Mouse (Mus musculus) erythroblast, embryonic 14.5 days (primary cell): ENCODE data around the gene Ufsp1. TPM values are rescaled to one million over a fixed set of nuclear protein-coding genes. Genes with fewer than 3 reads are reported as not detected.

ENCODE experiments used
- H3K27me3 ChIP-seq: 2 replicates; pipeline ENCODE4 v1.6.1; 2012; ENCODE audit warnings: inconsistent platforms; ENCODE audit not compliant: control insufficient read depth
- H3K36me3 ChIP-seq: 2 replicates; pipeline ENCODE4 v1.6.1; 2012; ENCODE audit warnings: mild to moderate bottlenecking, inconsistent platforms; ENCODE audit not compliant: control insufficient read depth
- H3K4me1 ChIP-seq: 2 replicates; pipeline ENCODE4 v1.6.1; 2012; ENCODE audit warnings: inconsistent platforms; ENCODE audit not compliant: control insufficient read depth
- H3K4me3 ChIP-seq: replicated peaks from 2 replicates; pipeline ENCODE3; 2012; ENCODE audit warnings: moderate library complexity, mild to moderate bottlenecking, inconsistent platforms
- H3K9me3 ChIP-seq: 2 replicates; pipeline ENCODE4 v1.6.1; 2012; ENCODE audit warnings: low read length, inconsistent platforms, mixed read lengths; ENCODE audit not compliant: control insufficient read depth
- GATA1 ChIP-seq: IDR thresholded peaks from 2 replicates; pipeline ENCODE4 v1.6.1; 2012; ENCODE audit warnings: low read length, inconsistent platforms, mixed read lengths
- TAL1 ChIP-seq: IDR thresholded peaks from 3 replicates; pipeline ENCODE4 v1.6.1; 2012; ENCODE audit warnings: low read length, inconsistent platforms, mixed read lengths
- polyA plus RNA-seq: library from polyadenylated mRNA; stranded (reverse); fragments of >175 nt; gene quantifications from 2 replicates; pipeline ENCODE4 v1.2.3, GENCODE M21; 2012

Gene Ufsp1
- polyA plus RNA-seq, 1 experiment, result 14.1 TPM

DNA sequence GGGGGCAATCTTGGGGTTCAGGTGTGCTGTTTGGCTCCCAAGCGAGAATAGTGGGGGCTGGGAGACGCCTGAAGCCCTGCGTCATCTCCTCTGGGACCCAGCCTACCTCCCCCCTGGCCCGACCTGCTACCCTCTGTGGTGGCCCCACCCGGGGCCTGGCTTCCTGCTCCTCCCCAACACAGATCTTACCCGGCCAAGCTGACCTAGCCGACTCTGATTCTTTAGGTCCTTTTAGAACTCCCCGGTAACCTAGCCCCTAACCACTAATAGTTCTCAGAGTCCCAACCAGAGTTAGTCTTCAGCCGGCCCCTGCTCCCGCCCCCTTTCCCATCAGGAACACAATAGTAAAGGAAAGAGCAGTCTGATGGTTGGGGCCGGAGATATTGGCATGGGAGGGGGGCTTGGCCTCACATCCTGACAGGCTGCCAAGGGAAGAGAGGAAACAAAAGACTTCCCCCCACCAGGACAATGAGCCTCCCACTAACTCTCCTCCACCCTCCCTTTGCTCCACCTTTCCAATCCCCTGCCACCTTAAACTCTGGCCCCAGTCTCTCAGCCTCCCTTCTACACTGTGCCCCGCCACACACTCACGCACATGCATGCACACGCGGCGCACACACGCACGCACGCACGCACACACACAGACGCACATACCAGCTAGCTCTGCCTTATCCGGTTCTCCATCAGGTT, 45.0 kb downstream of the Ufsp1 start:
- peaks cover 33% of the 10 kb centered on the region for H3K4me1 ChIP-seq
- no peaks in the 10 kb centered on the region for H3K9me3 ChIP-seq
- H3K27me3 ChIP-seq, result peaks cover 19% of the 10 kb centered on the region
- no peaks in the 10 kb centered on the region for H3K36me3 ChIP-seq
- H3K4me3 ChIP-seq, result peak overlapping the region; percentile 59
- no peak; the same call in 2 of the 3 replicates for TF ChIP-seq TAL1
- TF ChIP-seq GATA1, result no peak

GRCm38 (mm10) chr5:137340222-137340621, 45.8 kb downstream of the Ufsp1 start:
- Histone ChIP-seq H3K27me3 (peaks cover 19% of the 10 kb centered on the region), H3K4me1 (peaks cover 33% of the 10 kb centered on the region), H3K36me3 (no peaks in the 10 kb centered on the region), H3K9me3 (no peaks in the 10 kb centered on the region), H3K4me3 (no peak overlapping the region)
- no peak for TF ChIP-seq TAL1
- no peak for TF ChIP-seq GATA1

- no peaks in the 10 kb centered on the region for H3K36me3 ChIP-seq
- peaks cover 22% of the 10 kb centered on the region for H3K27me3 ChIP-seq
- H3K4me1 ChIP-seq, result peaks cover 25% of the 10 kb centered on the region
- H3K9me3 ChIP-seq, result no peaks in the 10 kb centered on the region
- no peak overlapping the region for H3K4me3 ChIP-seq
- TF ChIP-seq TAL1 (no peak), GATA1 (no peak)
Observed at GRCm38 (mm10) chr5:137342407-137343012, 48.1 kb downstream of the Ufsp1 start.

GRCm38 (mm10) chr5:137343412-137343811, 49.0 kb downstream of the Ufsp1 start:
- Histone ChIP-seq H3K36me3 (no peaks in the 10 kb centered on the region), H3K4me1 (peaks cover 17% of the 10 kb centered on the region), H3K9me3 (no peaks in the 10 kb centered on the region), H3K4me3 (no peak overlapping the region), H3K27me3 (peaks cover 31% of the 10 kb centered on the region)
- TF ChIP-seq GATA1 (no peak), TAL1 (no peak)

DNA sequence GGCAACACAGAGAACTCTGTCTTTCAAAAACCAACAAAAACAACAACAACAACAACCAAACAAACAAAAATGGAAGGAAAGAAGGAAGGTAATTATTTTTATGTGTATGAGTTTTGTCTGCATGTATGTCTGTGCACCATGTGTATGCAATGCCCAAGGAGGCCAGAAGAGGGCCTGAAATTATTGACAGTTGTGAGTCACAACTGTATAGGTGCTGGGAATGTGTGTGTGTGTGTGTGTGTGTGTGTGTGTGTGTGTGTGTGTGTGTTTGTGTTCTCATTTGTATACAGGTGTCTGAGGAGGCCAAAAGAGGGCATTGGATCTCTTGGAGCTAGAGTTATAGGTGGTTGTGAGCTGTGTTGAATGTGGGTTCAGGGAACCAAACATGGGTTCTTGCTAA, 49.4 kb downstream of the Ufsp1 start:
- Histone ChIP-seq H3K9me3 (no peaks in the 10 kb centered on the region), H3K4me1 (peaks cover 12% of the 10 kb centered on the region), H3K27me3 (peaks cover 33% of the 10 kb centered on the region), H3K36me3 (no peaks in the 10 kb centered on the region), H3K4me3 (no peak overlapping the region)
- TF ChIP-seq TAL1 (no peak), GATA1 (no peak)

Other genes starting within 250 kb of the Ufsp1 start
- 11.7 and 12.6 TPM in 2 replicates for gene Ap1s1, start 248.5 kb upstream of the Ufsp1 start, polyA plus RNA-seq
- gene Serpine1, start 222.4 kb upstream of the Ufsp1 start, polyA plus RNA-seq, result not detected in 2 replicates
- gene Trim56, start 178.4 kb upstream of the Ufsp1 start, polyA plus RNA-seq, result 3.3 and 3.5 TPM in 2 replicates
- gene Muc3, start 145.3 kb upstream of the Ufsp1 start, polyA plus RNA-seq, result not detected in 2 replicates
- gene Muc3a, start 82.2 kb upstream of the Ufsp1 start, polyA plus RNA-seq, result not detected in 2 replicates
- gene Ache, start 7.1 kb upstream of the Ufsp1 start, polyA plus RNA-seq, result 29.5 and 30.9 TPM in 2 replicates
- 73.3 and 89.6 TPM in 2 replicates for gene Srrt, start 13.0 kb downstream of the Ufsp1 start, polyA plus RNA-seq
- gene Trip6, start 19.8 kb downstream of the Ufsp1 start, polyA plus RNA-seq, result 0.51 and 0.54 TPM in 2 replicates
- gene Slc12a9, start 39.0 kb downstream of the Ufsp1 start, polyA plus RNA-seq, result 0.05 and 0.06 TPM in 2 replicates
- 0.04 and 0.07 TPM in 2 replicates for gene Ephb4, start 55.5 kb downstream of the Ufsp1 start, polyA plus RNA-seq
- gene Zan, start 182.4 kb downstream of the Ufsp1 start, polyA plus RNA-seq, result under 0.01 TPM in 1 of 2 replicates, not detected in the other
- 7.1 and 9.3 TPM in 2 replicates for gene Pop7, start 207.9 kb downstream of the Ufsp1 start, polyA plus RNA-seq
- gene Gigyf1, start 223.9 kb downstream of the Ufsp1 start, polyA plus RNA-seq, result 2.4 and 2.6 TPM in 2 replicates
- not detected in 2 replicates for gene Epo, start 238.6 kb downstream of the Ufsp1 start, polyA plus RNA-seq
- 59.2 and 65.3 TPM in 2 replicates for gene Gnb2, start 238.9 kb downstream of the Ufsp1 start, polyA plus RNA-seq